ENCODE assay signal across 21 mouse cellular contexts in the genomic region with DNA sequence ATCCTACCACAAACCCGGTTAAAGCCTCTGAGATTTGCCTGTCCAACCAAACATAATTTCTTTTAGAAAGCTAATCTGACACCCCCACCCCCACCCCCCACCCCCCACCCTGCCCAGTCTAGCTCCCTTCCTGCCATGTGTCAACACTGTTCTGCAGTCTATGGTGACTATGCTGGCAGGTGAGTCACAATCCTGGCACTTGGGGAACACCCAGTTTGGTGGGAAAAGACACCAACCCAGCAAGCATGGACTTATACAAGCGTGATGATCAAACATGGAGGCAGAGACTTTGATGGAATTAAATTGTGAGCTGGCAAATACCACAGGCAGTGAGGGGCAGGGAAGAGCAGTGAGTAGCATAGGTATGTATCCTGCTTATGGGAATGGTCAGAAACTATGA.
"Had no signal": no experiment of that assay in that cellular context is flagged by ENCODE, and none has a peak within 500 bp of the region (broad histone marks: within the 10 kb centered on the region; RNA-seq: fewer than 3 reads in every experiment).

No protein-coding gene starts in this region.

- H3K4me3 ChIP-seq: limb, embryonic 10.5 days; limb, embryonic 13.5 days; liver, embryonic 12.5 days; liver, embryonic 15.5 days; lung, embryonic 15.5 days; megakaryocyte, embryonic 14.5 days; midbrain, embryonic 10.5 days; midbrain, embryonic 13.5 days; myocyte; neural tube, embryonic 13.5 days had no signal

- H3K4me2 ChIP-seq: limb, embryonic 13.5 days; liver, embryonic 12.5 days; liver, embryonic 15.5 days; lung, embryonic 15.5 days; midbrain, embryonic 13.5 days; neural tube, embryonic 13.5 days had no signal

- H3K9ac ChIP-seq: limb, embryonic 13.5 days; liver, embryonic 12.5 days; liver, embryonic 15.5 days; lung, embryonic 15.5 days; midbrain, embryonic 13.5 days; neural tube, embryonic 13.5 days had no signal

- DNase-seq: kidney, adult 9 months; kidney, postnatal 14 days; kidney, postnatal 4 days; liver; lung, adult 18-20 months; lung, postnatal 10 days; lung, postnatal 36 days; retina, postnatal 1 day; thymus, adult 18-20 months; thymus, postnatal 36 days had no signal

- H3K36me3 ChIP-seq: limb, embryonic 10.5 days; limb, embryonic 13.5 days; liver, embryonic 12.5 days; liver, embryonic 15.5 days; lung, embryonic 15.5 days; midbrain, embryonic 10.5 days; midbrain, embryonic 13.5 days; neural tube, embryonic 13.5 days had no signal

- H3K27ac ChIP-seq: limb, embryonic 10.5 days; limb, embryonic 13.5 days; liver, embryonic 12.5 days; liver, embryonic 15.5 days; lung, embryonic 15.5 days; midbrain, embryonic 10.5 days; midbrain, embryonic 13.5 days; neural tube, embryonic 13.5 days had no signal

- H3K27me3 ChIP-seq: limb, embryonic 13.5 days; liver, embryonic 12.5 days; liver, embryonic 15.5 days; lung, embryonic 15.5 days; midbrain, embryonic 13.5 days; neural tube, embryonic 13.5 days had no signal

- H3K4me1 ChIP-seq: liver, embryonic 12.5 days; liver, embryonic 15.5 days; lung, embryonic 15.5 days had no signal

- ATAC-seq: liver, embryonic 12.5 days; midbrain, embryonic 13.5 days; midbrain, embryonic 16.5 days had no signal

- H3K9me3 ChIP-seq: limb, embryonic 10.5 days; limb, embryonic 13.5 days; liver, embryonic 12.5 days; liver, embryonic 15.5 days; lung, embryonic 15.5 days; megakaryocyte, embryonic 14.5 days; midbrain, embryonic 10.5 days; midbrain, embryonic 13.5 days; neural tube, embryonic 13.5 days had no signal
